Mouse (Mus musculus): ENCODE data around the gene Hoxa7. TPM values are rescaled to one million over a fixed set of nuclear protein-coding genes. Genes with fewer than 3 reads are reported as not detected.

The Hoxa7 gene
- total and polyA plus RNA-seq, 2 experiments from 2014 or later, result not detected

GRCm38 (mm10) chr6:52232984-52233545 is 11.4 kb upstream of the Hoxa7 start:
- no peak overlapping the region for H3K27ac ChIP-seq (ENCODE audit: low read depth, low read length)
- no peak overlapping the region for H3K4me2 ChIP-seq (ENCODE audit: low read depth, low read length, poor library complexity, severe bottlenecking)
- no peaks in the 10 kb centered on the region for H3K4me1 ChIP-seq (ENCODE audit: insufficient read depth, low read length)
- no peak overlapping the region for H3K4me3 ChIP-seq (ENCODE audit: low read depth, low read length)
- H3K27me3 ChIP-seq (ENCODE audit: insufficient read depth, low read length), result peaks cover 93% of the 10 kb centered on the region
- no peaks in the 10 kb centered on the region for H3K9me3 ChIP-seq (ENCODE audit: low read length)
- ATAC-seq (ENCODE audit: low FRiP score) (no peak), DNase-seq (ENCODE audit: low spot score) (no peak)
- TF ChIP-seq CTCF (IDR thresholded peaks at IDR 0.05), result no peak
- WGBS, result under 1% methylated on average over 23 of the region's 23 CpGs
- no peak overlapping the region for H3K9ac ChIP-seq (replicated peaks; ENCODE audit: low read length, poor library complexity, severe bottlenecking)
- no peaks in the 10 kb centered on the region for H3K36me3 ChIP-seq (ENCODE audit: insufficient read depth, low read length)

GRCm38 (mm10) chr6:52232568-52232965 is 10.9 kb upstream of the Hoxa7 start:
- Histone ChIP-seq H3K27ac (ENCODE audit: low read depth, low read length) (no peak overlapping the region), H3K9me3 (ENCODE audit: low read length) (no peaks in the 10 kb centered on the region), H3K36me3 (ENCODE audit: insufficient read depth, low read length) (no peaks in the 10 kb centered on the region), H3K4me3 (ENCODE audit: low read depth, low read length) (no peak overlapping the region), H3K9ac (replicated peaks; ENCODE audit: low read length, poor library complexity, severe bottlenecking) (no peak overlapping the region), H3K27me3 (ENCODE audit: insufficient read depth, low read length) (peaks cover 93% of the 10 kb centered on the region), H3K4me2 (ENCODE audit: low read depth, low read length, poor library complexity, severe bottlenecking) (no peak overlapping the region), H3K4me1 (ENCODE audit: insufficient read depth, low read length) (no peaks in the 10 kb centered on the region)
- ATAC-seq (ENCODE audit: low FRiP score), result no peak
- TF ChIP-seq CTCF (IDR thresholded peaks at IDR 0.05), result no peak
- WGBS, result 2% methylated on average over 18 of the region's 18 CpGs
- DNase-seq (ENCODE audit: low spot score), result no peak

GRCm38 (mm10) chr6:52231885-52232567 is 10.4 kb upstream of the Hoxa7 start:
- ATAC-seq (ENCODE audit: low FRiP score), result no peak
- Histone ChIP-seq H3K27me3 (ENCODE audit: insufficient read depth, low read length) (peaks cover 93% of the 10 kb centered on the region), H3K27ac (ENCODE audit: low read depth, low read length) (no peak overlapping the region), H3K4me2 (ENCODE audit: low read depth, low read length, poor library complexity, severe bottlenecking) (no peak overlapping the region), H3K36me3 (ENCODE audit: insufficient read depth, low read length) (no peaks in the 10 kb centered on the region), H3K9ac (replicated peaks; ENCODE audit: low read length, poor library complexity, severe bottlenecking) (no peak overlapping the region), H3K4me1 (ENCODE audit: insufficient read depth, low read length) (no peaks in the 10 kb centered on the region), H3K9me3 (ENCODE audit: low read length) (no peaks in the 10 kb centered on the region), H3K4me3 (ENCODE audit: low read depth, low read length) (no peak overlapping the region)
- no peak for DNase-seq (ENCODE audit: low spot score)
- TF ChIP-seq CTCF (IDR thresholded peaks at IDR 0.05), result no peak
- 2% methylated on average over 18 of the region's 18 CpGs for WGBS

- TF ChIP-seq CTCF (IDR thresholded peaks at IDR 0.05), result no peak
- H3K27ac ChIP-seq (ENCODE audit: low read depth, low read length), result no peak within 1 kb of the TSS
- H3K4me2 ChIP-seq (ENCODE audit: low read depth, low read length, poor library complexity, severe bottlenecking), result no peak within 1 kb of the TSS
- under 1% methylated on average over 24 of the region's 36 CpGs for WGBS
- no peak for DNase-seq (ENCODE audit: low spot score)
- H3K4me3 ChIP-seq (ENCODE audit: low read depth, low read length), result no peak within 1 kb of the TSS
- H3K9me3 ChIP-seq (ENCODE audit: low read length), result no peaks in the 10 kb centered on the region
- H3K9ac ChIP-seq (replicated peaks; ENCODE audit: low read length, poor library complexity, severe bottlenecking), result no peak within 1 kb of the TSS
- no peak for ATAC-seq (ENCODE audit: low FRiP score)
- H3K27me3 ChIP-seq (ENCODE audit: insufficient read depth, low read length), result peaks cover 90% of the 10 kb centered on the region
- H3K4me1 ChIP-seq (ENCODE audit: insufficient read depth, low read length), result no peaks in the 10 kb centered on the region
- no peaks in the 10 kb centered on the region for H3K36me3 ChIP-seq (ENCODE audit: insufficient read depth, low read length)
Observed at GRCm38 (mm10) chr6:52230516-52231165, 9.0 kb upstream of the Hoxa7 start, which contains the start of gene Hoxa9. Gene Hoxa9, minus strand, starts transcription at chr6:52231089.

- Histone ChIP-seq H3K36me3 (ENCODE audit: insufficient read depth, low read length) (no peaks in the 10 kb centered on the region), H3K9ac (replicated peaks; ENCODE audit: low read length, poor library complexity, severe bottlenecking) (no peak overlapping the region), H3K4me2 (ENCODE audit: low read depth, low read length, poor library complexity, severe bottlenecking) (no peak overlapping the region), H3K27ac (ENCODE audit: low read depth, low read length) (no peak overlapping the region), H3K27me3 (ENCODE audit: insufficient read depth, low read length) (peaks cover 90% of the 10 kb centered on the region), H3K9me3 (ENCODE audit: low read length) (no peaks in the 10 kb centered on the region), H3K4me3 (ENCODE audit: low read depth, low read length) (no peak overlapping the region), H3K4me1 (ENCODE audit: insufficient read depth, low read length) (no peaks in the 10 kb centered on the region)
- ATAC-seq (ENCODE audit: low FRiP score), result no peak
- no peak for TF ChIP-seq CTCF (IDR thresholded peaks at IDR 0.05)
- DNase-seq (ENCODE audit: low spot score), result no peak
- 3% methylated on average over 43 of the region's 44 CpGs for WGBS
Observed at GRCm38 (mm10) chr6:52229558-52230416, 8.1 kb upstream of the Hoxa7 start.
